Mouse (Mus musculus) heart, adult 2 months (tissue): ENCODE data around the gene Fbxo40.

ENCODE experiments used
- CTCF ChIP-seq: fragments of 200-600 bp; IDR thresholded peaks from 2 replicates; pipeline ENCODE4 v1.8.1; 2022; ENCODE audit warnings: antibody characterized with exemption, mild to moderate bottlenecking, moderate library complexity
- POLR2A ChIP-seq: fragments of 200-500 bp; IDR thresholded peaks from 2 replicates; pipeline ENCODE4 v1.6.1; 2011; ENCODE audit warnings: mild to moderate bottlenecking, low read depth, low read length, control low read depth; ENCODE audit not compliant: insufficient read depth

DNA sequence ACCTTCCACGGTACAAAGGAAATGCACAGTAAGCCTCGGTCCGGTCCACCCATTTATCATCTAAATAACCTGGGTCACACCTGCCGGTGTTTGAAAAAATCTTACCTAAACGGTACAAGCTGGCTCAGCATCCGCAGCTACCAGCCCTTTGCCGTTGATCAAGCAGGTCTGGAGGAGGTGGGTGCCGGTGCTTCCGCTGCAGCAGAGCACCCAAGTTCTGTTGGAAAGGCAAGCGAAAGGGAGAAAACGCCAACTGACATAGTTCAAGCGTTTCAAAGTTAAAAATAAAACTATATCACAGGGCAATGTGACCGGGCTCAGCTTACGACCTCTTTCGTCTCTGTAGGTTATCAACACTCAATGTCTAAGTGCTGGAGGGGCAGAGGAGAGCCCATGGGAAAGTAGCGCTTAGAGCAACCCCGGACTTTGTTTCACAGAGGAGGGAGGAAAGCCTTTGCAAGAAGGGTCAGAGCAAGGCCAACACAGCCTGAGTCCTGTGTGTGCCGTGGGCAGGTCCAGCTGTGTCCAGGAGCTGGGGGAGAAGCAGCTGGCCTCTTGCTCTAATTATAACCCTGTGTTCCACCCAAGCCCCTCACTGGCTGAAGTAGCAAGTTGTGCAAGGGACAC lies at the start of gene Fbxo40:
- no peak for TF ChIP-seq CTCF
- TF ChIP-seq POLR2A, result peak; percentile 76
